Mouse (Mus musculus) spleen, postnatal 36 days (tissue): ENCODE measurements around the gene Ranbp3.
"Not testable (repeated sequence)": the region's sequence is repeated elsewhere in the genome, so short reads cannot be mapped to it uniquely, and the experiment has no call there.

Experiments used
- DNase-seq, 2 experiments: peaks; one replicate each; pipeline ENCODE4 v3.0.0; 2022; ENCODE audit warnings: low spot score in 2 of 2, mixed read lengths in 1 of 2

The Ranbp3 gene

GRCm38 (mm10) chr17:56672941-56673646 is at the start of gene Ranbp3:
Gene Ranbp3 (plus strand): TSS chr17:56673294.
- peak; percentile 100 for DNase-seq

- DNase-seq, result no peak
Measured at GRCm38 (mm10) chr17:56625495-56625894, 47.6 kb upstream of the Ranbp3 start.

- peak in 1 of 2 experiments; percentile 26 for DNase-seq
Measured at GRCm38 (mm10) chr17:56626260-56626659, 46.8 kb upstream of the Ranbp3 start.

GRCm38 (mm10) chr17:56626754-56627470 is 46.2 kb upstream of the Ranbp3 start, which contains the start of gene Lonp1:
Gene Lonp1 (minus strand): TSS chr17:56626887.
- DNase-seq, result peak; percentile 96 to 98

GRCm38 (mm10) chr17:56627530-56628277 is 45.4 kb upstream of the Ranbp3 start, which contains the start of gene Catsperd:
Gene Catsperd (plus strand): TSS chr17:56628143.
- DNase-seq, result no peak

GRCm38 (mm10) chr17:56629800-56630781 is 43.0 kb upstream of the Ranbp3 start:
- not testable (repeated sequence) for DNase-seq

GRCm38 (mm10) chr17:56631807-56632206 is 41.3 kb upstream of the Ranbp3 start:
- no peak for DNase-seq

GRCm38 (mm10) chr17:56634023-56634422 is 39.1 kb upstream of the Ranbp3 start:
- peak; percentile 76 to 82 for DNase-seq

GRCm38 (mm10) chr17:56643237-56643636 is 29.9 kb upstream of the Ranbp3 start:
- no peak for DNase-seq

- DNase-seq, result no peak
Measured at GRCm38 (mm10) chr17:56647546-56647945, 25.5 kb upstream of the Ranbp3 start.

- no peak for DNase-seq
Measured at GRCm38 (mm10) chr17:56651801-56652200, 21.3 kb upstream of the Ranbp3 start.

GRCm38 (mm10) chr17:56654771-56655170 is 18.3 kb upstream of the Ranbp3 start:
- DNase-seq, result no peak

GRCm38 (mm10) chr17:56655311-56655710 is 17.8 kb upstream of the Ranbp3 start:
- DNase-seq, result no peak

GRCm38 (mm10) chr17:56656171-56656570 is 16.9 kb upstream of the Ranbp3 start:
- no peak for DNase-seq

GRCm38 (mm10) chr17:56663659-56664058 is 9.4 kb upstream of the Ranbp3 start:
- no peak for DNase-seq

GRCm38 (mm10) chr17:56664333-56664732 is 8.8 kb upstream of the Ranbp3 start:
- DNase-seq, result no peak

GRCm38 (mm10) chr17:56666384-56666783 is 6.7 kb upstream of the Ranbp3 start:
- DNase-seq, result no peak

- no peak for DNase-seq
Measured at GRCm38 (mm10) chr17:56667591-56667990, 5.5 kb upstream of the Ranbp3 start.

GRCm38 (mm10) chr17:56668384-56669144 is 4.5 kb upstream of the Ranbp3 start:
- DNase-seq, result peak; percentile 67 to 73

- DNase-seq, result no peak
Measured at GRCm38 (mm10) chr17:56669766-56670165, 3.3 kb upstream of the Ranbp3 start.
